Mouse (Mus musculus) effector memory CD4-positive, alpha-beta T cell, adult 5 months (primary cell): Measurements from ENCODE around the gene Olfr995. TPM values are rescaled to one million over a fixed set of nuclear protein-coding genes. Genes with fewer than 3 reads are reported as not detected.

Experiments used
- polyA plus RNA-seq: library from polyadenylated mRNA; unstranded; fragments of 100-300 nt; shearing (Covaris generic); gene quantifications from one replicate; pipeline ENCODE4 v1.2.1, GENCODE M21; 2017

The Olfr995 gene
- not detected for polyA plus RNA-seq

DNA sequence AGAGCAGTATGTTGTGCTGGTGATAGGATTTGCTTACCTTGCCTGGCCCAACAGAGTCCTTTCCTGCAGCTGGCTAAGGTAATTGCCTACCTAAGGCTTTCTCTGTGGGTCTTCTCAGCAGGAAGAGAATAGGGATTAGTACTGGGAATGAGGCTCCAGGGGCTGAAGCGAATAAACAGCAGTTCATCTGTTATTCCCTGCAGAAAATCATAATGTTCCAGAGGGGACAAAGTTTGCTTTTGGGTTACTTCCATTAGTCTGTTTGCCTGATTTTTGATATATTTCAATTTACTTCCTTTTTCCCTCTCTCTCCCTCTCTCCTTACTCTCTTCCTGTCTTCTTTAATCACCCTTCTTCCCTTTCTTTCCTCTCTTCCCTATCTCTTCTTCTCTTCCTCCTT, at the start of gene Olfr995:
Olfr995 (minus strand) TSS at position 101 of the 400 bp plus-strand sequence.

DNA sequence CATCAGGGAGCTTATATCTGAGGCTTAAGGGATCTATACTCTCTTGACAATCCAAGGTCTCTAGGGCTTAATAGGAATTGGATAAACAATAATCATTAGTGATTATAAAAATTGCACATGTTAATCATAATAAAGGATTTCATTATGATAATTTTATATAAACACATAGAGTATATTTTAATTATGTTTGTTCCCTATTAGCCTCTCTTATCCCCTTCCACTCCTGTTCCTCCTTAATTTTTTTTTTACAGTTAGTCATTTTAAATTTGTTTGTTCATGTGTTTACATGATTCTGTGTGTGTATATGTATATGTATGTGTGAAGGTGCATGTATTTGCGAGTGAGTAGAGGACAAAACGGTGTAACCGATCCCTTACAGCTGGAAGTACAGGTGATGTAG, 7.1 kb downstream of the Olfr995 start, which contains the start of gene Olfr994:
Olfr994 (minus strand) TSS at position 101 of the 400 bp plus-strand sequence.

DNA sequence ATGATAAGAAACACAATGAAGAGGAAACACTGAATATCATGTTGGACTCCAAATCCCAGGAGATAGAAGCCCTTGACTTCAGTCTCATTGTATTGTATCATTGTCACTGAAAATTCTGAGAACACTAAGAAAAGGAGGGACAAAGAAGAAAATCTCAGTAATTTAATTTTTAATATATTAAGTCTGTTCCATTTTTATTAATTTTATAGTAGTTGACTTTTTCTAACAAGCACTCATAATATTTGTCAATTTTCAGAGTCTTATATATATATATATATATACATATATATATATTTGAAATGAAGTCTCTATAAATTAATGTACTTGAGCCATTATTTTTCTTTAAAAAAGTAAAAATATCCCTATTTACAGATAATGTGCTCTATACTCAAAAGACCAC, 28.7 kb downstream of the Olfr995 start, which contains the start of gene Olfr993:
Olfr993 (minus strand) TSS at position 101 of the 400 bp plus-strand sequence.

DNA sequence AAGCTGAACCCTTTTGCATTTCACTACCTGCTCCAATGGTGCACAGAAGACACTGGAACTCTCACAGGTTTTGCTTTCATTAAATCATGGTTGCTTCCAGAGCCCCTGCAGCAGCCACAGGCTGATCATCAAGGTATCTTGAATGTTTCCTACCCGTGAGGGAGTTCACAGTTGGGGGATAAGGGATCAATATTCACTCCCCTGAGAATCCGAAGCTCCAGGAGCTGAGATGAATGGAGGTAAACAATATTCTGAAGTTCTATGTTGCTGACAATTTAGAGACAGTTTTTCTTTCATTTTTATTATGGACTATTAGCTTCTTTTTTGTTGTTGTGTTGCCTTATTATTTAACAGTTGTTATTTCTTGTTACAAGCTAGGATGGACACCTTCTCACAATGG, 34.1 kb downstream of the Olfr995 start, which contains the start of gene Olfr992:
Olfr992 (minus strand) TSS at position 101 of the 400 bp plus-strand sequence.

Other genes with a start within 250 kb of the Olfr995 start
- gene Lrrc55, start 246.4 kb downstream of the Olfr995 start, polyA plus RNA-seq, result not detected
- gene Olfr987, start 104.3 kb downstream of the Olfr995 start, polyA plus RNA-seq, result not detected
- not detected for gene Olfr988, start 80.4 kb downstream of the Olfr995 start, polyA plus RNA-seq
- not detected for gene Olfr992, start 34.2 kb downstream of the Olfr995 start, polyA plus RNA-seq
- gene Olfr993, start 28.8 kb downstream of the Olfr995 start, polyA plus RNA-seq, result not detected
- not detected for gene Olfr994, start 7.2 kb downstream of the Olfr995 start, polyA plus RNA-seq
- not detected for gene 4833423E24Rik, start 75.4 kb upstream of the Olfr995 start, polyA plus RNA-seq
- gene Olfr996, start 135.6 kb upstream of the Olfr995 start, polyA plus RNA-seq, result not detected
- gene Olfr998, start 145.3 kb upstream of the Olfr995 start, polyA plus RNA-seq, result not detected
- gene Olfr1000, start 168.3 kb upstream of the Olfr995 start, polyA plus RNA-seq, result not detected
- gene Olfr1002, start 207.1 kb upstream of the Olfr995 start, polyA plus RNA-seq, result not detected
- not detected for gene Olfr154, start 220.8 kb upstream of the Olfr995 start, polyA plus RNA-seq
- gene Olfr1006, start 235.1 kb upstream of the Olfr995 start, polyA plus RNA-seq, result not detected
- not detected for gene Olfr1008, start 245.8 kb upstream of the Olfr995 start, polyA plus RNA-seq